Mouse (Mus musculus): ENCODE data around the gene Slc51b. TPM values are rescaled to one million over a fixed set of nuclear protein-coding genes. Genes with fewer than 3 reads are reported as not detected.

Gene Slc51b
- total and polyA plus RNA-seq, 3 experiments, result not detected

GRCm38 (mm10) chr9:65405184-65405449, 17.6 kb downstream of the Slc51b start:
- H3K9ac ChIP-seq (ENCODE audit: insufficient read depth, low read depth), result no peak overlapping the region
- no peak overlapping the region for H3K4me2 ChIP-seq (ENCODE audit: insufficient read depth, low read depth, poor library complexity, severe bottlenecking)
- no peak overlapping the region for H3K27ac ChIP-seq (ENCODE audit: insufficient read depth, low read depth)
- H3K9me3 ChIP-seq (replicated peaks; ENCODE audit: low read length), result no peaks in the 10 kb centered on the region
- in situ Hi-C loops (cut with MboI; ENCODE audit: low pct_ligation_motif_present, low pct_unique_long_range_greater_than_20kb, low sequenced_read_pairs) (no loop called here), dilution Hi-C loops (cut with MboI; ENCODE audit: extremely low pct_ligation_motif_present, extremely low pct_unique_long_range_greater_than_20kb, low sequenced_read_pairs) (no loop called here)
- DNase-seq (ENCODE audit: extremely low read depth), result no peak
- H3K4me1 ChIP-seq (ENCODE audit: control insufficient read depth in 1 of 2, insufficient read depth in 2 of 2), result no peaks in the 10 kb centered on the region
- no peak overlapping the region for H3K4me3 ChIP-seq (replicated peaks in 1 of 3; ENCODE audit: low read depth in 2 of 3, low read length in 2 of 3, poor library complexity in 1 of 3)
- H3K27me3 ChIP-seq (replicated peaks), result no peaks in the 10 kb centered on the region
- H3K36me3 ChIP-seq (replicated peaks in 1 of 2; ENCODE audit: control insufficient read depth in 1 of 2, insufficient read depth in 1 of 2, low read length in 1 of 2), result no peaks in the 10 kb centered on the region
- TF ChIP-seq USF1 (IDR thresholded peaks at IDR 0.05; ENCODE audit: low read depth, low read length) (no peak), SMC3 (IDR thresholded peaks at IDR 0.05; ENCODE audit: low read depth, low read length) (no peak), POLR2AphosphoS2 (IDR thresholded peaks at IDR 0.05; ENCODE audit: low read depth, low read length) (no peak), KAT2A (IDR thresholded peaks at IDR 0.05; ENCODE audit: insufficient replicate concordance, low read length) (no peak), UBTF (IDR thresholded peaks at IDR 0.05; ENCODE audit: low read depth, low read length) (no peak), SIN3A (IDR thresholded peaks at IDR 0.05; ENCODE audit: low read length) (no peak), ZNF384 (IDR thresholded peaks at IDR 0.05; ENCODE audit: low read depth, low read length) (no peak)
- no peaks in the 10 kb centered on the region for H3K79me2 ChIP-seq (replicated peaks; ENCODE audit: control insufficient read depth, extremely low read depth, insufficient read depth, poor library complexity, severe bottlenecking)

- no peaks in the 10 kb centered on the region for H3K36me3 ChIP-seq (replicated peaks in 1 of 2; ENCODE audit: control insufficient read depth in 1 of 2, insufficient read depth in 1 of 2, low read length in 1 of 2)
- TF ChIP-seq MEF2A (IDR thresholded peaks at IDR 0.05; ENCODE audit: borderline replicate concordance, low read depth, low read length), result no peak
- no peak for TF ChIP-seq IRF4 (IDR thresholded peaks at IDR 0.05; ENCODE audit: low read depth, low read length)
- TF ChIP-seq SIN3A (IDR thresholded peaks at IDR 0.05; ENCODE audit: low read length), result no peak
- no peak for TF ChIP-seq ELF1 (IDR thresholded peaks at IDR 0.05; ENCODE audit: low read depth, low read length)
- H3K79me2 ChIP-seq (replicated peaks; ENCODE audit: control insufficient read depth, extremely low read depth, insufficient read depth, poor library complexity, severe bottlenecking), result no peaks in the 10 kb centered on the region
- no peak overlapping the region for H3K9ac ChIP-seq (ENCODE audit: insufficient read depth, low read depth)
- no peak for DNase-seq (ENCODE audit: extremely low read depth)
- dilution Hi-C loops (cut with MboI; ENCODE audit: extremely low pct_ligation_motif_present, extremely low pct_unique_long_range_greater_than_20kb, low sequenced_read_pairs) (no loop called here), in situ Hi-C loops (cut with MboI; ENCODE audit: low pct_ligation_motif_present, low pct_unique_long_range_greater_than_20kb, low sequenced_read_pairs) (no loop called here)
- no peak overlapping the region for H3K4me3 ChIP-seq (replicated peaks in 1 of 3; ENCODE audit: low read depth in 2 of 3, low read length in 2 of 3, poor library complexity in 1 of 3)
- H3K27ac ChIP-seq (ENCODE audit: insufficient read depth, low read depth), result no peak overlapping the region
- no peak overlapping the region for H3K4me2 ChIP-seq (ENCODE audit: insufficient read depth, low read depth, poor library complexity, severe bottlenecking)
- no peaks in the 10 kb centered on the region for H3K4me1 ChIP-seq (ENCODE audit: control insufficient read depth in 1 of 2, insufficient read depth in 2 of 2)
- no peaks in the 10 kb centered on the region for H3K9me3 ChIP-seq (replicated peaks; ENCODE audit: low read length)
- no peaks in the 10 kb centered on the region for H3K27me3 ChIP-seq (replicated peaks)
These were observed 18.2 kb downstream of the Slc51b start for GRCm38 (mm10) chr9:65404331-65405183.

DNA sequence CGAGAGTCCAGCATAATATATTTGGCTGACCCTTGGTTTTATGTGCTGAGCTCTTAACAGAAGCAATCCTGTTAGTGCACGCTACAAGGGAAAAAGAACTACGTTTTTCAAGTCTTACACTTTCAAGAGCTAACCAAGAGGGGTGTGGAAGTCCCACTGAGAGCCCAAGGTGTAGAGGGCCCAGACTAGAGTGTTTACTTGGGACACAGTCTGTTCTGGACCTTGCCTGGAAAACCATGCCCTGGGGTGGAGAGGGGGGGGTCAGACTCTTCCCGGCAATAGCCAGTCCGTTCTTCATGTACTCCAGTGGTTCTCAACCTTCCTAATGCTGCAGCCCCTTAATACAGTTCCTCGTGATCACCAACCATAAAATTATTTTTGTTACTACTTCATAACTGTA, 22.8 kb downstream of the Slc51b start:
- no peak overlapping the region for H3K27ac ChIP-seq (ENCODE audit: insufficient read depth, low read depth)
- H3K27me3 ChIP-seq (replicated peaks), result peaks cover 7% of the 10 kb centered on the region
- no peak overlapping the region for H3K4me3 ChIP-seq (replicated peaks in 1 of 3; ENCODE audit: low read depth in 2 of 3, low read length in 2 of 3, poor library complexity in 1 of 3)
- H3K9ac ChIP-seq (ENCODE audit: insufficient read depth, low read depth), result no peak overlapping the region
- DNase-seq (ENCODE audit: extremely low read depth), result no peak
- dilution Hi-C loops (cut with MboI; ENCODE audit: extremely low pct_ligation_motif_present, extremely low pct_unique_long_range_greater_than_20kb, low sequenced_read_pairs), result no loop called here
- peaks cover 0 to 6% of the 10 kb centered on the region in 2 experiments; a peak in 1 of 4 replicates for H3K4me1 ChIP-seq (ENCODE audit: control insufficient read depth in 1 of 2, insufficient read depth in 2 of 2)
- H3K36me3 ChIP-seq (replicated peaks in 1 of 2; ENCODE audit: control insufficient read depth in 1 of 2, insufficient read depth in 1 of 2, low read length in 1 of 2), result no peaks in the 10 kb centered on the region
- no peaks in the 10 kb centered on the region for H3K79me2 ChIP-seq (replicated peaks; ENCODE audit: control insufficient read depth, extremely low read depth, insufficient read depth, poor library complexity, severe bottlenecking)
- TF ChIP-seq JUND (conservative IDR thresholded peaks at IDR 0.05; ENCODE audit: low read depth, low read length) (no peak), MAX (IDR thresholded peaks at IDR 0.05; ENCODE audit: low read length) (no peak), PAX5 (IDR thresholded peaks at IDR 0.05; ENCODE audit: low read length) (no peak), SMC3 (IDR thresholded peaks at IDR 0.05; ENCODE audit: low read depth, low read length) (no peak), ETS1 (conservative IDR thresholded peaks at IDR 0.05; ENCODE audit: low read depth, low read length) (no peak), KAT2A (IDR thresholded peaks at IDR 0.05; ENCODE audit: insufficient replicate concordance, low read length) (no peak), ZNF384 (IDR thresholded peaks at IDR 0.05; ENCODE audit: low read depth, low read length) (no peak), POLR2A (IDR thresholded peaks at IDR 0.05; ENCODE audit: low read depth, low read length) (no peak), MAZ (IDR thresholded peaks at IDR 0.05; ENCODE audit: low read depth, low read length) (no peak), HCFC1 (IDR thresholded peaks at IDR 0.05; ENCODE audit: low read depth, low read length) (no peak), GABPA (IDR thresholded peaks at IDR 0.05; ENCODE audit: insufficient replicate concordance, low read depth, low read length) (no peak), E2F4 (IDR thresholded peaks at IDR 0.05; ENCODE audit: insufficient replicate concordance, low read depth, low read length) (no peak), POLR2AphosphoS2 (IDR thresholded peaks at IDR 0.05; ENCODE audit: low read depth, low read length) (no peak), CTCF (conservative IDR thresholded peaks at IDR 0.05 in 1 of 2, IDR thresholded peaks at IDR 0.05 in 1 of 2; ENCODE audit: low read depth in 2 of 2, low read length in 2 of 2) (no peak), USF2 (conservative IDR thresholded peaks at IDR 0.05; ENCODE audit: low read depth, low read length) (no peak)
- H3K4me2 ChIP-seq (ENCODE audit: insufficient read depth, low read depth, poor library complexity, severe bottlenecking), result no peak overlapping the region
- H3K9me3 ChIP-seq (replicated peaks; ENCODE audit: low read length), result no peaks in the 10 kb centered on the region
- in situ Hi-C loops (cut with MboI; ENCODE audit: low pct_ligation_motif_present, low pct_unique_long_range_greater_than_20kb, low sequenced_read_pairs), result no loop called here
